Mouse (Mus musculus) CH12.LX (cell line): Measurements from ENCODE around the gene Plekha6. TPM values are rescaled to one million over a fixed set of nuclear protein-coding genes. Genes with fewer than 3 reads are reported as not detected.

Experiments
- DNase-seq: peaks from one replicate; pipeline ENCODE4 v3.0.0-alpha.2; 2013; ENCODE audit errors: extremely low read depth
- H3K27ac ChIP-seq: 2 replicates; pipeline ENCODE4 v1.5.1; 2012; ENCODE audit warnings: low read depth, mild to moderate bottlenecking, control low read depth, moderate library complexity; ENCODE audit not compliant: insufficient read depth
- H3K27me3 ChIP-seq: replicated peaks from 2 replicates; pipeline ENCODE3; 2012; ENCODE audit warnings: inconsistent platforms
- H3K36me3 ChIP-seq, 2 experiments: replicated peaks in 1 of 2; 2 replicates each; pipeline versions ENCODE3 to v1.6.1; 2012; ENCODE audit warnings: inconsistent platforms in 1 of 2, low read length in 1 of 2, mild to moderate bottlenecking in 1 of 2, mixed read lengths in 1 of 2, moderate library complexity in 1 of 2; ENCODE audit not compliant: control insufficient read depth in 1 of 2, insufficient read depth in 1 of 2
- H3K4me1 ChIP-seq, 2 experiments: 2 replicates each; pipeline ENCODE4 v1.6.1; 2012; ENCODE audit warnings: inconsistent platforms in 1 of 2, moderate library complexity in 1 of 2; ENCODE audit not compliant: insufficient read depth in 2 of 2, control insufficient read depth in 1 of 2
- H3K4me2 ChIP-seq: 2 replicates; pipeline ENCODE4 v1.6.1; 2012; ENCODE audit warnings: low read depth, mild to moderate bottlenecking, control low read depth; ENCODE audit not compliant: poor library complexity, insufficient read depth, severe bottlenecking
- H3K4me3 ChIP-seq, 3 experiments: fragments of 150-350 bp in 1 of 3; sonication (generic) in 1 of 3; replicated peaks in 1 of 3; 2 replicates each; pipeline versions ENCODE3 to v1.5.1; 2011 to 2012; ENCODE audit warnings: low read depth in 2 of 3, low read length in 2 of 3, mild to moderate bottlenecking in 2 of 3, moderate library complexity in 2 of 3, control low read depth in 1 of 3, improper control_type of control experiment in 1 of 3, inconsistent platforms in 1 of 3, mixed read lengths in 1 of 3; ENCODE audit not compliant: poor library complexity in 1 of 3
- H3K79me2 ChIP-seq: replicated peaks from 2 replicates; pipeline ENCODE4 v1.6.1; 2012; ENCODE audit warnings: mild to moderate bottlenecking, moderate library complexity; ENCODE audit not compliant: control insufficient read depth, poor library complexity, insufficient read depth, severe bottlenecking; ENCODE audit errors: extremely low read depth
- H3K9ac ChIP-seq: 2 replicates; pipeline ENCODE4 v1.6.1; 2012; ENCODE audit warnings: low read depth, mild to moderate bottlenecking, control low read depth, moderate library complexity; ENCODE audit not compliant: insufficient read depth
- H3K9me3 ChIP-seq: replicated peaks from 2 replicates; pipeline ENCODE3; 2012; ENCODE audit warnings: low read length, inconsistent platforms, mixed read lengths
- BHLHE40 ChIP-seq: IDR thresholded peaks from 2 replicates; pipeline ENCODE4 v1.6.1; 2011; ENCODE audit warnings: mild to moderate bottlenecking, low read depth, low read length, improper control_type of control experiment
- E2F4 ChIP-seq: IDR thresholded peaks from 2 replicates; pipeline ENCODE4 v1.6.1; 2011; ENCODE audit warnings: low read depth, low read length, improper control_type of control experiment; ENCODE audit not compliant: insufficient replicate concordance
- ELF1 ChIP-seq: IDR thresholded peaks from 2 replicates; pipeline ENCODE4 v1.6.1; 2014; ENCODE audit warnings: low read depth, mild to moderate bottlenecking, inconsistent platforms, low read length, improper control_type of control experiment
- EP300 ChIP-seq: IDR thresholded peaks from 2 replicates; pipeline ENCODE4 v1.6.1; 2011; ENCODE audit warnings: low read length, improper control_type of control experiment
- HCFC1 ChIP-seq: IDR thresholded peaks from 2 replicates; pipeline ENCODE4 v1.6.1; 2012; ENCODE audit warnings: low read depth, mild to moderate bottlenecking, inconsistent platforms, low read length, improper control_type of control experiment
- IRF4 ChIP-seq: IDR thresholded peaks from 2 replicates; pipeline ENCODE4 v1.6.1; 2014; ENCODE audit warnings: low read depth, mild to moderate bottlenecking, inconsistent platforms, low read length, improper control_type of control experiment
- JUND ChIP-seq: conservative IDR thresholded peaks from 2 replicates; pipeline ENCODE4 v1.6.1; 2011; ENCODE audit warnings: low read depth, low read length, improper control_type of control experiment
- MEF2A ChIP-seq: IDR thresholded peaks from 2 replicates; pipeline ENCODE4 v1.6.1; 2014; ENCODE audit warnings: low read depth, mild to moderate bottlenecking, inconsistent platforms, low read length, improper control_type of control experiment, borderline replicate concordance
- MYC ChIP-seq: IDR thresholded peaks from 2 replicates; pipeline ENCODE4 v1.6.1; 2011; ENCODE audit warnings: low read depth, mild to moderate bottlenecking, improper control_type of control experiment, low read length
- NELFE ChIP-seq: IDR thresholded peaks from 2 replicates; pipeline ENCODE4 v1.6.1; 2011; ENCODE audit warnings: low read depth, low read length, improper control_type of control experiment
- NRF1 ChIP-seq: IDR thresholded peaks from 2 replicates; pipeline ENCODE4 v1.6.1; 2014; ENCODE audit warnings: low read depth, mild to moderate bottlenecking, inconsistent platforms, low read length, improper control_type of control experiment, moderate library complexity
- TBP ChIP-seq: conservative IDR thresholded peaks from 2 replicates; pipeline ENCODE4 v1.6.1; 2011; ENCODE audit warnings: low read depth, low read length, improper control_type of control experiment
- TCF12 ChIP-seq: IDR thresholded peaks from 2 replicates; pipeline ENCODE4 v1.6.1; 2014; ENCODE audit warnings: low read depth, mild to moderate bottlenecking, inconsistent platforms, low read length, improper control_type of control experiment
- ZC3H11A ChIP-seq: IDR thresholded peaks from 2 replicates; pipeline ENCODE4 v1.6.1; 2012; ENCODE audit warnings: low read depth, mild to moderate bottlenecking, inconsistent platforms, low read length, improper control_type of control experiment
- ZMIZ1 ChIP-seq: IDR thresholded peaks from 2 replicates; pipeline ENCODE4 v1.6.1; 2012; ENCODE audit warnings: low read depth, mild to moderate bottlenecking, inconsistent platforms, low read length, improper control_type of control experiment
- ZNF384 ChIP-seq: IDR thresholded peaks from 2 replicates; pipeline ENCODE4 v1.6.1; 2012; ENCODE audit warnings: low read depth, low read length, improper control_type of control experiment, inconsistent platforms
- dilution Hi-C: fragments of 300-500 bp; cut with MboI; formaldehyde crosslinking; loops from 2 replicates; pipeline ENCODE4 v1.14.3; 2020; ENCODE audit warnings: low sequenced_read_pairs; ENCODE audit not compliant: extremely low pct_unique_long_range_greater_than_20kb, extremely low pct_ligation_motif_present
- in situ Hi-C: fragments of 300-500 bp; cut with MboI; formaldehyde crosslinking; loops from 3 replicates; pipeline ENCODE4 v1.14.3; 2019; ENCODE audit warnings: low sequenced_read_pairs, low pct_ligation_motif_present, low pct_unique_long_range_greater_than_20kb, mixed read lengths
- polyA plus RNA-seq: library from polyadenylated mRNA; unstranded; fragments of >175 nt; gene quantifications from 2 replicates; pipeline ENCODE4 v1.2.1, GENCODE M21; 2012; ENCODE audit warnings: low read depth; ENCODE audit not compliant: insufficient read length
- total RNA-seq, 2 experiments: library from RNA; depleted of rRNA; stranded (reverse); fragments of 300-350 nt in 1 of 2; fragments of >200 nt in 1 of 2; gene quantifications; 2 replicates each; pipeline ENCODE4 v1.2.3; 2012 to 2014

The Plekha6 gene
- total and polyA plus RNA-seq, 3 experiments = 0.07 TPM; not detected in 2

DNA sequence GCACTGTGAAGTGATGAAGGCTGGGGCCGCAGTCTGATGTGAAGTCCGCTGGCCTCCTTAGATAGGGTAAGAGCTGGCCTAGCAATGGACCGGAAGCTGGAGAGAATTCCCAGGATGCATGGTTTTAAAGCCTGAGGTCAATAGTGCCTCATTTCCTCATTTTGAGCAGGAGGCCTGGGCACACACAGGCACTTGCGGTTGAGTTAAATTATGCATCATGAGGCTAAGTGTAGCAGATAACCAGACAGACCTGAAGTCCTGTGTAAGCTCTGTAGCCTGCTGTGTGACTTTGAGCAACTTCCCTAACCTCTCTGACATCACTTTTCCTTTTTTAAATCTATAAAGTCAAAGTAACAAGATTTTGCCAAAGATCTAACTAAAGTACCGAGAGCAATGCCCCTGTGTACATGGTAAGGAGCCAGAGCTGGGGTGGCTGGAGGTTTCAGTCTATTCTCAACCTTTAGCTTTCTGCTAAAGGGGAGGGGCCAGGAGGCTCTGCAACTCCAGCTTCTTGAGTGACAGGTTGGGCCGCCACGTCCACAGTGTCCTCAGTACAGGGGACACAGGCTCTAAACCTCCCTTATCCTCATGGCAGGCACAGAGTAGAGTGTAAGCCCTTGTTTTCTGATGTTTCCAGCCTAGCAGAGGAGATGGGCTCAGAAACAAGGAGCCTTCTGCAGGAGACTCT is 50.8 kb downstream of the Plekha6 start:
- in situ Hi-C loops = no loop called here
- no peak for TF ChIP-seq IRF4
- TF ChIP-seq MEF2A = no peak
- no peak for TF ChIP-seq HCFC1
- TF ChIP-seq JUND = no peak
- no peak for TF ChIP-seq ZNF384
- TF ChIP-seq NRF1 = no peak
- TF ChIP-seq ZC3H11A = no peak
- no peak for TF ChIP-seq TCF12
- TF ChIP-seq, all 38 proteins: peak for 0
- dilution Hi-C loops = no loop called here
- Histone ChIP-seq H3K27me3 (peaks cover 83% of the 10 kb centered on the region), H3K79me2 (no peaks in the 10 kb centered on the region), H3K27ac (no peak overlapping the region), H3K4me1 (peaks cover 10 to 37% of the 10 kb centered on the region in 2 experiments), H3K36me3 (no peaks in the 10 kb centered on the region), H3K9ac (no peak overlapping the region), H3K9me3 (no peaks in the 10 kb centered on the region), H3K4me2 (no peak overlapping the region), H3K4me3 (no peak overlapping the region)
- DNase-seq = no peak

- no peaks in the 10 kb centered on the region for H3K9me3 ChIP-seq
- no peak for DNase-seq
- H3K9ac ChIP-seq = no peak overlapping the region
- no peak for TF ChIP-seq ELF1
- no peak for TF ChIP-seq E2F4
- no peak for TF ChIP-seq NELFE
- TF ChIP-seq EP300 = no peak
- TF ChIP-seq MYC = no peak
- no peaks in the 10 kb centered on the region for H3K79me2 ChIP-seq
- H3K4me3 ChIP-seq = no peak overlapping the region
- peaks cover 10 to 34% of the 10 kb centered on the region in 2 experiments for H3K4me1 ChIP-seq
- H3K4me2 ChIP-seq = no peak overlapping the region
- H3K27ac ChIP-seq = no peak overlapping the region
- in situ Hi-C loops = no loop called here
- H3K36me3 ChIP-seq = no peaks in the 10 kb centered on the region
- H3K27me3 ChIP-seq = peaks cover 84% of the 10 kb centered on the region
- dilution Hi-C loops = no loop called here
These were observed 51.3 kb downstream of the Plekha6 start for GRCm38 (mm10) chr1:133215360-133215700.

GRCm38 (mm10) chr1:133215753-133216152 is 51.7 kb downstream of the Plekha6 start:
- Histone ChIP-seq H3K79me2 (no peaks in the 10 kb centered on the region), H3K9ac (no peak overlapping the region), H3K36me3 (no peaks in the 10 kb centered on the region), H3K4me1 (peaks cover 10 to 34% of the 10 kb centered on the region in 2 experiments), H3K9me3 (no peaks in the 10 kb centered on the region), H3K27me3 (peaks cover 84% of the 10 kb centered on the region), H3K4me2 (no peak overlapping the region), H3K27ac (no peak overlapping the region), H3K4me3 (no peak overlapping the region)
- dilution Hi-C loops (no loop called here), in situ Hi-C loops (no loop called here)
- TF ChIP-seq TBP (no peak), ZMIZ1 (no peak), HCFC1 (no peak), BHLHE40 (no peak), TCF12 (no peak), JUND (no peak)
- DNase-seq = no peak
